Mouse (Mus musculus): ENCODE measurements around the gene Ctnna2.

DNA sequence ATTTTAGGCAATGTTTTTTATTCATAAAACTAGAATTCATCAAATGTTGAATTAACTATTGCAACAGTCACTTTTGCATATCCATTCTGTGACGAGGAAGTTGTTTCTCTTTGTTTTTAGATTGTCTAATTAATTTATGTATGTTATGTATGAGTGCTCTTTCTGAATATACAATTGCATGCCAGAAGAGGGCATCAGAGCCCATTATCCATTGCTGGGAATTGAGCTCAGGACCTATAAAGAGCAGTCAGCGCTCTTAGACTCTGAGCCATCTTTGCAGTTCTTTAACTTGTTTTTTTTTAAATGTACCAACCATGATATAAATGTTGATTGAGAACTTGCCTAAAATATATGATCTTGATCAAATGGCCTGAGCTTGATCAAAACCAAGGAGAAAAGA, 340.7 kb downstream of the Ctnna2 start:
- TF ChIP-seq POLR2A (IDR thresholded peaks at IDR 0.05; ENCODE audit: extremely low read depth, insufficient read depth, low read length): no peak
- TF ChIP-seq CTCF (IDR thresholded peaks at IDR 0.05; ENCODE audit: low read depth, low read length): no peak
